Mouse (Mus musculus) fat pad, adult 2 months (tissue): ENCODE results near the gene Olfr92.

ENCODE experiments used
- DNase-seq: peaks from one replicate; pipeline ENCODE4 v3.0.0-alpha.2; 2011; ENCODE audit warnings: low read depth, low spot score; ENCODE audit errors: extremely low read depth

The Olfr92 gene

GRCm38 (mm10) chr17:37063063-37063462 is 56.8 kb downstream of the Olfr92 start:
- DNase-seq: no peak

GRCm38 (mm10) chr17:37062101-37062641 is 57.7 kb downstream of the Olfr92 start:
- no peak for DNase-seq

DNA sequence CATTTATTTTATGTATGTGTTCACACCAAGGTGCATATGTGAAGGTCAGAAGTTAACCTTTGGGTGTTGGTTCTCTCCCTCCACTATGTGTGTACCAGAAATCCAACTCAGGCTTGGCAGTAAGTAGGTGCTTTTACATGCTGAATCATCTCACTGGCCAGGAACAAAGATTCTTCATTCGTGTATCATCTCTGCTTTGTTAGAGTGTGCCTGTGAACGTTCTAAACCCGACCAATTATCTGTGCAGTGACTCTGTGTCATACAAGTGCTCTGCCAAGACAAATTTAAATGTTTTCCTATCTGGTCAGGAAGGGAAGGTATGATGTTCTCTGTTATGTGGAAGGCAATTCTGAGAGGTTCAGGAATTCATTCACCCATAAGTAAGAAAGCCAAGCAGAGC is 58.5 kb downstream of the Olfr92 start:
- no peak for DNase-seq
